Mouse (Mus musculus) forelimb bud, embryonic 11.5 days (tissue): ENCODE results near the gene Slc15a2.
A peak's percentile ranks its signal among the peaks of the same experiment; 100 is the strongest.

ENCODE experiments used
- DNase-seq: peaks from one replicate; pipeline ENCODE4 v3.0.0-alpha.2; 2012; ENCODE audit warnings: low read depth, low spot score

Gene Slc15a2

GRCm38 (mm10) chr16:36770191-36770771 lies 14.5 kb downstream of the Slc15a2 start:
- DNase-seq: no peak

GRCm38 (mm10) chr16:36751979-36752378 lies 32.8 kb downstream of the Slc15a2 start:
- no peak for DNase-seq

GRCm38 (mm10) chr16:36747767-36748166 lies 37.0 kb downstream of the Slc15a2 start:
- DNase-seq: no peak

GRCm38 (mm10) chr16:36747068-36747467 lies 37.7 kb downstream of the Slc15a2 start:
- no peak for DNase-seq

- no peak for DNase-seq
These were observed 41.2 kb downstream of the Slc15a2 start for GRCm38 (mm10) chr16:36743580-36743979.

GRCm38 (mm10) chr16:36739404-36739930 lies 45.3 kb downstream of the Slc15a2 start:
- peak; percentile 19 for DNase-seq

- no peak for DNase-seq
These were observed 49.3 kb downstream of the Slc15a2 start for GRCm38 (mm10) chr16:36735421-36735820.

GRCm38 (mm10) chr16:36733827-36734226 lies 50.9 kb downstream of the Slc15a2 start:
- no peak for DNase-seq

GRCm38 (mm10) chr16:36732572-36732971 lies 52.2 kb downstream of the Slc15a2 start:
- no peak for DNase-seq

- DNase-seq: no peak
These were observed 55.8 kb downstream of the Slc15a2 start for GRCm38 (mm10) chr16:36728959-36729358.

GRCm38 (mm10) chr16:36723880-36724443 lies 60.8 kb downstream of the Slc15a2 start:
- no peak for DNase-seq

- no peak for DNase-seq
These were observed 62.0 kb downstream of the Slc15a2 start for GRCm38 (mm10) chr16:36722739-36723138.

GRCm38 (mm10) chr16:36720194-36721055 lies 64.3 kb downstream of the Slc15a2 start:
- DNase-seq: no peak

GRCm38 (mm10) chr16:36718637-36719036 lies 66.1 kb downstream of the Slc15a2 start:
- no peak for DNase-seq

GRCm38 (mm10) chr16:36717481-36717880 lies 67.3 kb downstream of the Slc15a2 start:
- DNase-seq: no peak

- no peak for DNase-seq
These were observed 73.0 kb downstream of the Slc15a2 start for GRCm38 (mm10) chr16:36711760-36712159.

- no peak for DNase-seq
These were observed 74.0 kb downstream of the Slc15a2 start for GRCm38 (mm10) chr16:36710794-36711193.

GRCm38 (mm10) chr16:36709405-36709804 lies 75.4 kb downstream of the Slc15a2 start:
- no peak for DNase-seq

- no peak for DNase-seq
These were observed 76.0 kb downstream of the Slc15a2 start for GRCm38 (mm10) chr16:36708751-36709150.

- no peak for DNase-seq
These were observed 76.9 kb downstream of the Slc15a2 start for GRCm38 (mm10) chr16:36707702-36708423.

GRCm38 (mm10) chr16:36700484-36700883 lies 84.3 kb downstream of the Slc15a2 start:
- DNase-seq: no peak
